ENCODE assay signal across 8 mouse cellular contexts in genomic region chr4:55005066-55005465, GRCm38 (mm10).
A peak's percentile ranks its signal among the peaks of the same experiment; 100 is the strongest.
DNase-seq lines count a peak whose midpoint lies in the region; ATAC-seq and TF ChIP-seq lines count a peak whose summit lies in the region.

No protein-coding gene starts in this region.

- DNase-seq in left cerebral cortex, adult 2 months (ENCODE audit: extremely low spot score in 1 of 2, low spot score in 2 of 2): no peak
- DNase-seq in left cerebral cortex, postnatal 10 days (ENCODE audit: extremely low spot score in 1 of 2, low spot score in 2 of 2): no peak
- DNase-seq in forebrain, embryonic 14.5 days (ENCODE audit: low spot score): peak; percentile 81
- no peak for DNase-seq in gastrocnemius, postnatal 4 days (ENCODE audit: low spot score in 2 of 2)
- DNase-seq in right cerebral cortex, postnatal 4 days: no peak

- no peak for TF ChIP-seq POLR2A in olfactory bulb, adult 2 months (IDR thresholded peaks at IDR 0.05; ENCODE audit: insufficient read depth, low read depth, low read length)

- peaks cover 32% of the 10 kb centered on the region for H3K4me1 ChIP-seq in forebrain, embryonic 14.5 days (ENCODE audit: control insufficient read depth, insufficient read depth, low read length)
- peaks cover 22% of the 10 kb centered on the region for H3K4me1 ChIP-seq in intestine, embryonic 16.5 days (ENCODE audit: control insufficient read depth, insufficient read depth, low read length)
- no peaks in the 10 kb centered on the region; the same call in 1 of the 2 replicates for H3K4me1 ChIP-seq in liver, embryonic 16.5 days (ENCODE audit: control insufficient read depth, low read depth, low read length)
- peaks cover 14% of the 10 kb centered on the region for H3K4me1 ChIP-seq in olfactory bulb, adult 2 months (ENCODE audit: control insufficient read depth, insufficient read depth, low read length)

- no peaks in the 10 kb centered on the region for H3K9me3 ChIP-seq in forebrain, embryonic 14.5 days (replicated peaks; ENCODE audit: control insufficient read depth, low read length)
- no peaks in the 10 kb centered on the region for H3K9me3 ChIP-seq in intestine, embryonic 16.5 days (ENCODE audit: control insufficient read depth, low read length)
- H3K9me3 ChIP-seq in liver, embryonic 16.5 days (replicated peaks; ENCODE audit: control insufficient read depth, low read length): no peaks in the 10 kb centered on the region; the same call in 1 of the 2 replicates

- ATAC-seq in forebrain, embryonic 14.5 days: peak; percentile 76
- peak; percentile 91 for ATAC-seq in intestine, embryonic 16.5 days
- ATAC-seq in liver, embryonic 16.5 days (ENCODE audit: low read depth): 0 out of 2 replicates have a peak, but pooled peaks have one; percentile 9

- peaks cover 38% of the 10 kb centered on the region for H3K36me3 ChIP-seq in forebrain, embryonic 14.5 days (ENCODE audit: control insufficient read depth, insufficient read depth, low read length)
- H3K36me3 ChIP-seq in intestine, embryonic 16.5 days (ENCODE audit: control insufficient read depth, insufficient read depth, low read length): peaks cover 18% of the 10 kb centered on the region
- no peaks in the 10 kb centered on the region for H3K36me3 ChIP-seq in liver, embryonic 16.5 days (ENCODE audit: control insufficient read depth, insufficient read depth)

- WGBS in forebrain, embryonic 14.5 days: 2% methylated on average over 4 of the region's 4 CpGs
- WGBS in intestine, embryonic 16.5 days: 10% methylated on average over 4 of the region's 4 CpGs
- WGBS in liver, embryonic 16.5 days (ENCODE audit: insufficient replicate concordance): 28% methylated on average over 4 of the region's 4 CpGs
- WGBS in olfactory bulb, adult 2 months: 17% methylated on average over 4 of the region's 4 CpGs

- intact Hi-C loops in left cerebral cortex, adult 2 months (cut with DNase I): no loop called here
- intact Hi-C loops in left cerebral cortex, postnatal 10 days (cut with DNase I): loop anchor here (5.0 kb wide), 1 partner anchor 58 kb away; the partner anchor contains the start of gene Zfp462

- peak overlapping the region; percentile 81 for H3K27ac ChIP-seq in left cerebral cortex, adult 2 months
- peak overlapping the region; percentile 90 for H3K27ac ChIP-seq in forebrain, embryonic 14.5 days (ENCODE audit: low read depth, low read length)
- H3K27ac ChIP-seq in intestine, embryonic 16.5 days (ENCODE audit: low read length): peak overlapping the region; percentile 94
- H3K27ac ChIP-seq in liver, embryonic 16.5 days (ENCODE audit: low read length): no peak overlapping the region
- H3K27ac ChIP-seq in olfactory bulb, adult 2 months (ENCODE audit: insufficient read depth, low read depth, low read length): peak overlapping the region; percentile 41

- no peaks in the 10 kb centered on the region for H3K27me3 ChIP-seq in forebrain, embryonic 14.5 days (replicated peaks; ENCODE audit: control insufficient read depth, insufficient read depth, low read length)
- H3K27me3 ChIP-seq in intestine, embryonic 16.5 days (replicated peaks; ENCODE audit: control insufficient read depth, insufficient read depth, low read length): no peaks in the 10 kb centered on the region
- H3K27me3 ChIP-seq in liver, embryonic 16.5 days (ENCODE audit: control insufficient read depth, insufficient read depth, low read depth, low read length): no peaks in the 10 kb centered on the region

- TF ChIP-seq CTCF in left cerebral cortex, adult 2 months (IDR thresholded peaks at IDR 0.05): no peak
- TF ChIP-seq CTCF in olfactory bulb, adult 2 months (IDR thresholded peaks at IDR 0.05; ENCODE audit: insufficient read depth, low read depth, low read length): no peak

- H3K4me2 ChIP-seq in forebrain, embryonic 14.5 days (ENCODE audit: low read length): peak overlapping the region; percentile 35
- peak overlapping the region; percentile 55 for H3K4me2 ChIP-seq in intestine, embryonic 16.5 days (ENCODE audit: low read depth, low read length)
- H3K4me2 ChIP-seq in liver, embryonic 16.5 days (ENCODE audit: low read depth, low read length): peak overlapping the region; percentile 37; the same call in 1 of the 2 replicates

- peak overlapping the region; percentile 35; the same call in 1 of the 2 replicates for H3K9ac ChIP-seq in forebrain, embryonic 14.5 days (ENCODE audit: low read length)
- H3K9ac ChIP-seq in intestine, embryonic 16.5 days (ENCODE audit: low read depth, low read length): peak overlapping the region; percentile 55
- no peak overlapping the region for H3K9ac ChIP-seq in liver, embryonic 16.5 days (ENCODE audit: low read depth, low read length)

- H3K4me3 ChIP-seq in left cerebral cortex, adult 2 months: peak overlapping the region; percentile 14; the same call in 1 of the 2 replicates
- H3K4me3 ChIP-seq in forebrain, embryonic 14.5 days (ENCODE audit: low read depth, low read length): no peak overlapping the region
- H3K4me3 ChIP-seq in intestine, embryonic 16.5 days (ENCODE audit: low read length): peak overlapping the region; percentile 23; the same call in 1 of the 2 replicates
- no peak overlapping the region for H3K4me3 ChIP-seq in liver, embryonic 16.5 days (ENCODE audit: low read depth, low read length)
- H3K4me3 ChIP-seq in olfactory bulb, adult 2 months (ENCODE audit: insufficient read depth, low read depth, low read length): no peak overlapping the region

Comparison
In these comparisons a context has a peak if more than half of its experiments do, and no peak if none do; other contexts are left out.
1. H3K4me3 ChIP-seq: peak in left cerebral cortex, adult 2 months (single experiment) and intestine, embryonic 16.5 days (single experiment); none in forebrain, embryonic 14.5 days (single experiment), liver, embryonic 16.5 days (single experiment) and olfactory bulb, adult 2 months (single experiment).
2. ATAC-seq: peak in every context shown above with its lines; median percentile 91 in intestine, embryonic 16.5 days; 76 in forebrain, embryonic 14.5 days; 9 in liver, embryonic 16.5 days.
3. Peak in every context shown above with its lines, with median percentiles within 50 percentile points of each other: H3K4me2 ChIP-seq.